Mouse (Mus musculus) kidney, postnatal 10 days (tissue): Measurements from ENCODE around the gene Grm1.

Source experiments
- DNase-seq: peaks from one replicate; pipeline ENCODE4 v3.0.0; 2021; ENCODE audit warnings: mixed read lengths

Gene Grm1

GRCm38 (mm10) chr10:10710359-10710758 lies 371.8 kb downstream of the Grm1 start:
- DNase-seq: no peak

DNA sequence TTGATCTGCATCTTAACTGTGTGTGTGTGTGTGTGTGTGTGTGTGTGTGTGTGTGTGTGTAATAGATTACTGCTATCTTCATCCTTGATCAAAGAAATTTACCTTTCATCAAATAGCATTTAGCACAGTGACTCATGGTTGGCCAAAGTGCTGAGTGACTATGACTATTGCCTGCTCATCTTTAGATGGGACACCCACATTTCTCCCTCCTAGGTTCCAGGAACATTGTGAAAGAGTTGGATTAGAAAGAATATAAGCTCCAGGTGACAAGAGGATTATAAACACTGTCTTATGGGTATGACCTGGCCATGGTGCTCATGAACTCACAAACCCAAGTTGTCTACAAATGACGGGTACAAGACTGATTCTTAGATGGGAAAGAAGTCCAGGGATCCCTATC lies 374.1 kb downstream of the Grm1 start:
- no peak for DNase-seq

- DNase-seq: no peak
Measured at GRCm38 (mm10) chr10:10701326-10701725, 380.8 kb downstream of the Grm1 start.

- no peak for DNase-seq
Measured at GRCm38 (mm10) chr10:10700903-10701302, 381.3 kb downstream of the Grm1 start.

- no peak for DNase-seq
Measured at GRCm38 (mm10) chr10:10697497-10697896, 384.7 kb downstream of the Grm1 start.

GRCm38 (mm10) chr10:10689668-10690223 lies 392.4 kb downstream of the Grm1 start:
- no peak for DNase-seq

DNA sequence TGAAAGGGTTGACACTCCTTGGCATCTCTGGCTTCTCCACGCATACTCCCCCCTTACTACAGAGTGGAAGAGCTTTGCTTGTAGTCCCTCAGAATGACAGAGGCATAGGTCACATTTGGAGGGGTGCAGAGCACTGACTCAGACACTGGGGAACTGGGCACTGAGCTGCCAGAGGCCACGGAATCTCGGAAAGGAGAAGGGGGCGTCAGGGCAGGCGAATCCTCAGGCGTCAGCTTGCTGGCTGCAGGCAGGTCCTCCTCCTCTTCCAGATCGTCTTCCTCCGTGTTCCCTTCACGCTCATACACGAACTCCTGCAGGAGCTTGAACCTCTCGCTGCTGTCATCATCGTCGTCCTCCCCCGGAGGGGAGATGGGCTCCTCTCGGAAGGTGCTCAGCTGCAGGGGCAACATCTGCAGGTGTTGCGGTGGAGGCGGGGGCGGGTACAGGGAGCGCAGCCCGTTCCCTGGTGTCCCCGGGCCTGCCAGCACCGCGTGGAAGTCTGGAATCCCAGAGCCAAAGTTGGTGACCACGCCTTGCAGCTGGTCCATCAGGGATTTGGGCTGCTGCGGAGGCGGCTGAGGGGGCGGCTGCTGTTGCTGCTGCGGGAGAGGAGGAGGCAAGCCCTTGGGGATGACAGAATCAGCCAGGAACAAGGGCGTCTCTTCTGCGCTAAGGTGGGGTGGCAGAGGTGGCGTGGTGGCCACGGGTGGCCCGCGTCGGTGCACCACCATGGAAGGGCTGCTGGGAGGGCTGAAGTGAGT lies 393.1 kb downstream of the Grm1 start:
- peak; percentile 6 for DNase-seq

GRCm38 (mm10) chr10:10681048-10681447 lies 401.1 kb downstream of the Grm1 start, which contains the start of gene Gm10944:
Gm10944 (plus strand) TSS chr10:10681348.
- no peak for DNase-seq

DNA sequence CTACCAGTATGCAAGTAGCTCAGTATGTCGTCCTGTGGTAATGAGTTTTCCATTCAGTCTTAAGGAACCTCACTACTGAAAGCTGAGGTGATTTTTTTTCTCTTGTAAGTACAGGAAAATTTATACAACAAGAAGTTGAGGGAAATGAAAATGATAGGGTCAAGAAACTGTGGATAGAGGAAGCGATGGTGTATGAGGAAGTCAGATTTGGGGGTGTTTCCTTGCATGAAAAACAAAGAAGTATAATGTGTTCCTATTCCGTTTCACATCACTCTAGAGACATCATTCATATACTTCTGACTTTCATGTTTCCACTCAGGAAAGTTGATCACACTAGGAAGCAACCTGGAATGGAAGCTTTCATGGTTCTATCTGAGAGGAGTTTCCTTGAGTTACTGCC lies 422.2 kb downstream of the Grm1 start:
- no peak for DNase-seq

GRCm38 (mm10) chr10:10659161-10659560 lies 423.0 kb downstream of the Grm1 start:
- DNase-seq: no peak

GRCm38 (mm10) chr10:10656621-10657020 lies 425.5 kb downstream of the Grm1 start:
- no peak for DNase-seq

DNA sequence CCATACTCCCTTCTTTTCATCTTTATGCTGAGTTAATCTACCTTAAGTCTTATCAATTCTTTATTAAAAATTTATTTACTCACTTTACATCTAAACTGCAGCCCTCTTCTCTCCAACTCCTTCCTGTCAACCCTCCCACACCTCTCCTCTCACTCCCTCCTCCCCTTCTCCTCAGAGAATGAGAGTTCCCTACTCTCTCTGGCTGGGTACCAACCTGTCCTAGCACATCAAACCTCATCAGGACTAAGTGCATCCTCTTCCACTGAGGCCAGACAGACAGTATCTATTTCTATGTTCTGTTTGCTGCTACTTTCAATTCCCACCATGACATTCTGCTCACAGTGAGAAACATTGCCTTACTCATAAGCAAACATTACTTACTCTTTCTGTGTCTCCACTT lies 426.2 kb downstream of the Grm1 start:
- no peak for DNase-seq
